Mouse (Mus musculus): Measurements from ENCODE around the gene Arhgef10l.
"Not testable (repeated sequence)": the region's sequence is repeated elsewhere in the genome, so short reads cannot be mapped to it uniquely, and the experiment has no call there.

Arhgef10l gene

GRCm38 (mm10) chr4:140605790-140606189 is 60.0 kb downstream of the Arhgef10l start:
- DNase-seq (ENCODE audit: low spot score), result no peak

- no peak for DNase-seq (ENCODE audit: low spot score)
Measured at GRCm38 (mm10) chr4:140605247-140605646, 60.6 kb downstream of the Arhgef10l start.

GRCm38 (mm10) chr4:140604541-140604940 is 61.3 kb downstream of the Arhgef10l start:
- no peak for DNase-seq (ENCODE audit: low spot score)

GRCm38 (mm10) chr4:140602022-140602421 is 63.8 kb downstream of the Arhgef10l start:
- DNase-seq (ENCODE audit: low spot score), result no peak

GRCm38 (mm10) chr4:140601153-140601552 is 64.7 kb downstream of the Arhgef10l start:
- DNase-seq (ENCODE audit: low spot score), result peak; percentile 70

GRCm38 (mm10) chr4:140598846-140599245 is 67.0 kb downstream of the Arhgef10l start:
- DNase-seq (ENCODE audit: low spot score), result no peak

- no peak for DNase-seq (ENCODE audit: low spot score)
Measured at GRCm38 (mm10) chr4:140597928-140598327, 67.9 kb downstream of the Arhgef10l start.

GRCm38 (mm10) chr4:140597378-140597777 is 68.4 kb downstream of the Arhgef10l start:
- no peak for DNase-seq (ENCODE audit: low spot score)

GRCm38 (mm10) chr4:140593771-140594505 is 71.9 kb downstream of the Arhgef10l start:
- DNase-seq (ENCODE audit: low spot score), result no peak

- no peak for DNase-seq (ENCODE audit: low spot score)
Measured at GRCm38 (mm10) chr4:140592990-140593770, 72.6 kb downstream of the Arhgef10l start.

- DNase-seq (ENCODE audit: low spot score), result peak; percentile 58
Measured at GRCm38 (mm10) chr4:140592217-140592759, 73.5 kb downstream of the Arhgef10l start.

- DNase-seq (ENCODE audit: low spot score), result no peak
Measured at GRCm38 (mm10) chr4:140586478-140586877, 79.3 kb downstream of the Arhgef10l start.

- DNase-seq (ENCODE audit: low spot score), result no peak
Measured at GRCm38 (mm10) chr4:140584240-140584639, 81.6 kb downstream of the Arhgef10l start.

- DNase-seq (ENCODE audit: low spot score), result no peak
Measured at GRCm38 (mm10) chr4:140582390-140583088, 83.3 kb downstream of the Arhgef10l start.

GRCm38 (mm10) chr4:140581730-140582389 is 84.0 kb downstream of the Arhgef10l start:
- no peak for DNase-seq (ENCODE audit: low spot score)

GRCm38 (mm10) chr4:140581341-140581729 is 84.5 kb downstream of the Arhgef10l start:
- no peak for DNase-seq (ENCODE audit: low spot score)

GRCm38 (mm10) chr4:140580866-140581265 is 84.9 kb downstream of the Arhgef10l start:
- no peak for DNase-seq (ENCODE audit: low spot score)

- DNase-seq (ENCODE audit: low spot score), result no peak
Measured at GRCm38 (mm10) chr4:140579576-140579975, 86.2 kb downstream of the Arhgef10l start.

- no peak for DNase-seq (ENCODE audit: low spot score)
Measured at GRCm38 (mm10) chr4:140579149-140579548, 86.7 kb downstream of the Arhgef10l start.

- no peak for DNase-seq (ENCODE audit: low spot score)
Measured at GRCm38 (mm10) chr4:140576628-140577027, 89.2 kb downstream of the Arhgef10l start.

GRCm38 (mm10) chr4:140574863-140575262 is 90.9 kb downstream of the Arhgef10l start:
- DNase-seq (ENCODE audit: low spot score), result not testable (repeated sequence)

GRCm38 (mm10) chr4:140572376-140572775 is 93.4 kb downstream of the Arhgef10l start:
- no peak for DNase-seq (ENCODE audit: low spot score)
